Mouse (Mus musculus) gonadal fat pad, adult 2 months (tissue): ENCODE data around the gene Chst5. TPM values are rescaled to one million over a fixed set of nuclear protein-coding genes. Genes with fewer than 3 reads are reported as not detected.

Source experiments
- DNase-seq: peaks from one replicate; pipeline ENCODE4 v3.0.0-alpha.2; 2012; ENCODE audit warnings: low read depth
- polyA plus RNA-seq: library from polyadenylated mRNA; depleted of rRNA; stranded (reverse); fragments of >200 nt; gene quantifications from 2 replicates; pipeline ENCODE4 v1.2.3, GENCODE M21; 2012

Chst5 gene
- polyA plus RNA-seq, 1 experiment, result not detected

GRCm38 (mm10) chr8:111929648-111930344 is 19.5 kb upstream of the Chst5 start:
- DNase-seq, result no peak

- no peak for DNase-seq
These were observed 14.7 kb upstream of the Chst5 start for GRCm38 (mm10) chr8:111924976-111925375.

- peak; percentile 47 for DNase-seq
These were observed 13.1 kb upstream of the Chst5 start for GRCm38 (mm10) chr8:111923383-111923804.

DNA sequence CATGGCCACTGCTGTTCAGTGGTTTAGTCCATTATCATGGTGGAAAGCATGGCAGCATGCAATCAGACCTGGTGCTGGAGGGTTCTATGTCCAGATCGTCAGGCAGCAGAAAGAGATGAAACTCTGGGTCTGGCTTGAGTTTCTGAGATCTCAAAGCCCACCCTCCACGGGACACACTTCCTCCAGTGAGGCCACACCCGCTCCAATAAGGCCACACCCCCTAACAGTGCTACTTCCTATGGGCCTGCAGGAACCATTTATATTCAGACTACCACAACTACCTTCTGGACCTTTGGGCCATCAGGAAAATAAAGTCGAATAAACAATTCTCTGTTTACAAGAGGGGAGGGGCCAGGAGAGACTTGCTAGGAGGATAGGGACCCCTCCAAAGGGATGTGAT is 10.7 kb upstream of the Chst5 start:
- no peak for DNase-seq

GRCm38 (mm10) chr8:111919663-111920062 is 9.4 kb upstream of the Chst5 start:
- no peak for DNase-seq

- no peak for DNase-seq
These were observed 2.7 kb upstream of the Chst5 start for GRCm38 (mm10) chr8:111912860-111913432.

- no peak for DNase-seq
These were observed 1.3 kb upstream of the Chst5 start for GRCm38 (mm10) chr8:111911572-111911971.

- DNase-seq, result no peak
These were observed 4.6 kb downstream of the Chst5 start for GRCm38 (mm10) chr8:111905500-111906121.

- no peak for DNase-seq
These were observed 8.2 kb downstream of the Chst5 start for GRCm38 (mm10) chr8:111902080-111902479.

DNA sequence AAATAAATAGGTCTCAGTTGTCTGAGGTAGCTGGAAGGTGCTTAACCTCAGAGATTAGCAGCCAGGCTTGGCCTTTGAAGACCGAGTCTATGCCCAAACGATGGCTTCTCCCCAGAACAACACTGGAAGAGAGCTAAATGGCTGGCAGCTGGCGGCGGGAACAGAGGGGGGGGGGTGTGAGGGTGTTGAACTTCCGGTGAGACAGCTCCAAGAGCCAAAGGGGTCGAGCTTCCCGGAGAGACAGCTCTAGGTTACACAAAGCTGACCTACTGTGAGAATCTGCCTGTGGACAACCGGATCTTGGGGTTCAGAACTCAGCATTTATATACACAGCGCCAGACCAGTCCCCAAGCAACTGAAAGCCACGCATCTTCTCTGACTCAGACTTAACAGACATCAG is 11.7 kb downstream of the Chst5 start:
- DNase-seq, result no peak

- DNase-seq, result no peak
These were observed 15.3 kb downstream of the Chst5 start for GRCm38 (mm10) chr8:111894955-111895354.

DNA sequence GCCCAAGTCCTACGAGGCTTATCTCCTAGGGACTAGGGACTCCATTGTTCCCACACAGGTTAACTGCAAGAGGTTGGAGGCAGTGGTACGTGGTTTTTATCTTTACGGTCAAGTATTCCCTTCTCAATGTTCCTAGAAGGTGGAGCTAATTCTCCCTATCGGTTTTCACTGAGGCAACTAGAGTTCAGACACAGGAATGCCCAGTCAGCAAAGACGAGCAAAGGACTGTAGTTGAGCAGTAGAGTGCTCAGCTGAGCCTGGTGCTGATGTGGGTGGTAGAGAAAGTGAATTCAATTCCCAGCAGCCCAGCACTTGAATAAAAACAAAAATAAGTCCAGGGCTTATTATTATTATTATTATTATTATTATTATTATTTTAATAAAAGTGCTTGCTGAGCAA is 17.6 kb downstream of the Chst5 start:
- DNase-seq, result no peak

DNA sequence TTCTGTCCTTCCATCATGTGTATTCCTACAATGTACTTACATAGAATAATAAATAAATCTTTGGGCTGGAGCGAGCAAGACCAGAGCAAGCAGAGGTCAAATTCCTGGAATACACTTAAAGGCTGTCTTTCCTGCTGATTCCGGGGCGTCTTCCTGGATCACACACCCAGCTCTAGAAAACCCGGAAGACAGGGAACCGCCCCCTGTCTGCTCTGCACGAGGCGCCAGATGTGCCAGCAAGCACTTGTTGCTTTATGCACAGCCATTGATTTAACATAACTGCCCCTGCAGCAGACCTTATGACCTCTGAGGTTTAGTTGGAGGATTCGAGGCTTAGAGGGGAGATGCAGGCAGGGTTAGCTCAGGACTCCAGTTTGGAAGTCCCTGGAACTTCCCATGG is 18.3 kb downstream of the Chst5 start:
- DNase-seq, result no peak

GRCm38 (mm10) chr8:111890911-111891303 is 19.3 kb downstream of the Chst5 start:
- DNase-seq, result no peak

DNA sequence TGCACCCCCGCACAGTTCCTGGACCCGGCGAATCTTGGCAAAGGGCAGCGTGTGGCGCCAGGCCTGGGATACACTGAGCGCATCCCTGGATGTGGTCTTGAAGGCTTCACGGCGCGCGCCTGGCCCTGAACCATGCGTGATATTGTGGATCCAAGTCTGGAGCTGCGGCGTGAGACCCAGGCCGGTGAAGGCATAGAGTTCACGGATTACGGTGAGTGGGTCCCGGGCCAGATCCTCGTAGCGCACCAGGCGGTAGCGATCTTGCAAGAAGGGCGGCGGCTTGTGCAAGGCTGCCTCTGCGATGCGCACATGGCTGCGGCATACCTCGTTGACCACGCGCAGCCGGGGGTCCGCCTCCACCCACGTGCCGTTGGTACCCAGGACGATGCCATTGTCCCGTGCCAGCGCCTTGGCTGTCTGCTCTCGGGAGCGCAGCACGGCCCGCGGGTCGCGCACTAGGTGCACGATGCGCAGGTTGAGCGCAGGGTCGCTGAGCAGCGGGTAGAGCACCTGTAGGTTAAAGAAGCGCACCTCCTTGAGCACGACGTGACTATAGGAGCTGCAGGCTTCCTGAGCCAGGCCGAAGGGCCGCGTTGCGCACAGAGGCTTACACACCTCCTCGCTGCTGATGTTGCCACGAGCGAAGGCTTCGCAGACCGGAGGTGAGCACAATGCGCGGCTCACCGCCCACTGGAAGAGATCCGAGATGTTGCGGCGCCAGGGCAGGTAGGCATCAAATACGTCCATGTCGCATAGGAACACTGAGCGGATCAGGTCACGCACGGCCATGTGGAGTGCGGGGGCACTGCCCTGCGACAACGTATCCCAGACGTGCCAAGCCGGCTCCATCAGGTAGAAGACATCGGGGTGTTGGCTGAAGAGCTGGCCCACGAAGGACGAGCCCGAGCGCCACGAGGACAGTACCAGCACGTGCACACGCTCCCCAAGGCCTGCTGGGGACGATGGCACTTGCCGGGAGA is 20.0 kb downstream of the Chst5 start:
- no peak for DNase-seq

DNA sequence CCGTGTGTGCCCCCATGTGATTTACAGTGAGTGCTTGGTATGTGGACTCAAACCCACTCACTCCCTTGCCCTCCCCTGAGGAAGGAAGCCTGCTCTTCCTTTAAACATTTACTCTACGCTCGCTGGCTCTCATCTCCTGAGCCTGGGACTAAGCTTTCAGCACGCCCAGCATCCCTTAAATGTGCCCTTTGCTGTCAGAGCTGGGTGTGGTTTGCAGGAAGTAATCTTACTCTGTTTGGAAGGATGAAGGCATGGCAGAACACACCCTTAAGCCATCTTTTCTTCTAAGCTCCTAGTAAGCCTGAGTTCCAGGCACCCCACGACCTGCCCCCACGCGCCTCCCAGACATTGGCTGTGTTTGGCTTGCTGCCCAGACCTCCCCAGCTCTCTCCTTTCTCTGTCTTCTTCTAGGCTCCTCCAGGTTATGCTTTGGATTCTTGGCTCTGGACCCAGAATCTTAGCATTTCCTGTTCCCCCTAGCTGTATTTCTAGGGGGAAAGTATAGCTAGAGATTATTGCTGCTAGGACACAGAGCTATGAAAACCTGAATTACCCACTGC is 22.1 kb downstream of the Chst5 start:
- DNase-seq, result no peak

DNA sequence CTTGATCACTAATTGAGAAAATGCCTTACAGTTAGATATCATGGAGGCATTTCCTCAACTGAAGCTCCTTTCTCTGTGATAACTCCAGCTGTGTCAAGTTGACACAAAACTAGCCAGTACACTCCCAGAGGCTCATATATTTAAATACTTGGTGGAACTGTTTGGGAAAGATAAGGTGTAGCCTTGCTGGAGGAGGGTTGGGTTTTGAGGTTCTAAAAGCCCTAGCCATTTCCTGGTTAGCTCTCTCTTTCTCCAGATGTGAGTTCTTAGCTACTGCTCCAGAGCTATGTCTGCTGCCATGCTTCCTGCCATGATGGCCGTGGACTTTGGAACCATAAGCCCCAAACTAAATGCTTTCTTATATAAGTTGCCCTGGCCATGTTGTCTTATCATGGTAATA is 22.8 kb downstream of the Chst5 start:
- no peak for DNase-seq

DNA sequence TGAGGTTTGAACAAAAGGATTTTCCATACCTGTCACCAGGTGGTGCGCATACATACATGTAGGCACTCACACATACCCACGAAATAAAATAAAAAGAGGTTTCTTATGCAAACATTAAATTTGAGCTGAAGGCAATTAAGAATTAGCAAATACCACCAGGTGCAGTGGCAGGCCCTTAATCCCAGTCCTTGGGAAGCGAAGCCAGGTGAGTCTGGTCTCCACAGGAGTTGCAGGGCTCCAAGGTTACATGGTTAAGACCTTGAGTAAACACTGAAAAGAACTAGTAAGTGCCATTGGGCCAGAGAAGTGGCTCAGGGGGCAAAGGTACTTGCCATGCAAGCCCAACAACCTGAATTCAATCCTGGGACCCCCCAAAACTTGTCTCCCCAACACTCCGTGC is 26.6 kb downstream of the Chst5 start:
- no peak for DNase-seq

DNA sequence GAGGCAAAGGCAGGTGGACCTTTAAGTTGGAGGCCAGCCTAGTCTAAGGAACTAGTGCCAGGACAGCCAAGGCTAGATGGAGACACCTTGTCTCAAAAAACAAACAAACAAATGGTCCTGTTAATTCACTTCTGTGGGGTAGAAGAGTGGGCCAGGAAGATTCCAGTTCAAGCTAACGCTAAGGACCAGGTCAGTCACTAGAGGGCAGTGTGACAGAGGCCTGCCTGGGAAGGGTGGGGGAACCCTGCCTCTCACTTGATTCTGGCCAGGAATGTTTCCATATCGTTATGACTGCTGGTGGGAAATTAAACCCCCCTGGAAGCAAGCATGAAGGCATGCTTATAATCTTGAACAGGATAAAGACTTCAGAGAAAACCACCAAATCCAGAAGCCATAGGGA is 28.7 kb downstream of the Chst5 start:
- no peak for DNase-seq

DNA sequence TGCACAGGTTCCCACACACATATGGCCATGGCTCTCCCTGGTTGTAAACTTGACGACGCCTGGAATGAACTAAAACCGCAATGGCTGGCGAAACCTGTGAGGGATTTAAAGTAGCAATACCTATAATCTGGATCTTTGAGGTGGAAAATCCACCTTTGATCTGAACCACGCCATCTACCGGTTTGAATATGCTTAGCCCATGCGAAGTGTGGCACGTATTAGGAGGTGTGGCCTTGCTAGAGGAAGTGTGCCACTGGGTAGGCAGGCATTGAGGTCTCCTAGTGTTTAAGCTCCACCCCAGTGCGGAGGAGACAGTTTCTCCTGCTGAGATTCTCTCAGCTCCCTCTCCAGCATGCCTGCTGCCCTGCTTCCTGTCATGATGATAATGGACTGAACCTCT is 32.5 kb downstream of the Chst5 start:
- no peak for DNase-seq

- DNase-seq, result peak; percentile 83
These were observed 33.8 kb downstream of the Chst5 start, which contains the start of gene Tmem170 for GRCm38 (mm10) chr8:111876355-111876948. Tmem170 (minus strand) TSS chr8:111876750.
